Mouse (Mus musculus) lung, adult 2 months (tissue): ENCODE data around the gene Pycard.

Source experiments
- CTCF ChIP-seq: fragments of 200-500 bp; IDR thresholded peaks from 2 replicates; pipeline ENCODE4 v1.5.1; 2011; ENCODE audit warnings: mild to moderate bottlenecking, low read length, control low read depth; ENCODE audit not compliant: insufficient read depth
- POLR2A ChIP-seq: fragments of 200-500 bp; IDR thresholded peaks from 2 replicates; pipeline ENCODE4 v1.6.1; 2011; ENCODE audit warnings: low read depth, mild to moderate bottlenecking, control low read depth, low read length, borderline replicate concordance; ENCODE audit errors: extremely low read depth

DNA sequence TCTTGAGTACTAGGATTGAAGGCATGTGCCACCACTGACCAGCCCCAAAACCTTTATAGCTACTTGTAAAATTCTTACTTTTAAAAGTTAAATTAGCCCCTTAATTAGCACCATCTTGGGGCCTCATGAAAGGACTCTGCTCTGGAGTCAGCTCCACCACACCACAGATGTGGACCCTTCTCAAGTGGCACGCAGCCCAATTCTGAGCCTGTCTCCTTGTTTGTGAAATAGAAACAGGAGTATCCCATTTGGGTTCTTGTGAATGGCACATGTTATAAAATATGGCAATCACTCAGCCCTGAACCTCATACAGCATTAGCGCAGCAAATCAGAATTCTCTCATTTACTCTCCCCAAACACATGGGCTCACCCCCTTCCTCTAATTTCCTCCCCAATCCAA, 14.8 kb downstream of the Pycard start:
- TF ChIP-seq CTCF: no peak
- TF ChIP-seq POLR2A: no peak
